Mouse (Mus musculus): ENCODE data around the gene Swt1. TPM values are rescaled to one million over a fixed set of nuclear protein-coding genes. Genes with fewer than 3 reads are reported as not detected.
"Not testable (repeated sequence)": the region's sequence is repeated elsewhere in the genome, so short reads cannot be mapped to it uniquely, and the experiment has no call there.

Swt1 gene
- 16.0 and 21.3 TPM in 2 replicates for polyA plus RNA-seq (2014; fragmentation: Nextera tagmentation; extraction: Ambion mirVana)

DNA sequence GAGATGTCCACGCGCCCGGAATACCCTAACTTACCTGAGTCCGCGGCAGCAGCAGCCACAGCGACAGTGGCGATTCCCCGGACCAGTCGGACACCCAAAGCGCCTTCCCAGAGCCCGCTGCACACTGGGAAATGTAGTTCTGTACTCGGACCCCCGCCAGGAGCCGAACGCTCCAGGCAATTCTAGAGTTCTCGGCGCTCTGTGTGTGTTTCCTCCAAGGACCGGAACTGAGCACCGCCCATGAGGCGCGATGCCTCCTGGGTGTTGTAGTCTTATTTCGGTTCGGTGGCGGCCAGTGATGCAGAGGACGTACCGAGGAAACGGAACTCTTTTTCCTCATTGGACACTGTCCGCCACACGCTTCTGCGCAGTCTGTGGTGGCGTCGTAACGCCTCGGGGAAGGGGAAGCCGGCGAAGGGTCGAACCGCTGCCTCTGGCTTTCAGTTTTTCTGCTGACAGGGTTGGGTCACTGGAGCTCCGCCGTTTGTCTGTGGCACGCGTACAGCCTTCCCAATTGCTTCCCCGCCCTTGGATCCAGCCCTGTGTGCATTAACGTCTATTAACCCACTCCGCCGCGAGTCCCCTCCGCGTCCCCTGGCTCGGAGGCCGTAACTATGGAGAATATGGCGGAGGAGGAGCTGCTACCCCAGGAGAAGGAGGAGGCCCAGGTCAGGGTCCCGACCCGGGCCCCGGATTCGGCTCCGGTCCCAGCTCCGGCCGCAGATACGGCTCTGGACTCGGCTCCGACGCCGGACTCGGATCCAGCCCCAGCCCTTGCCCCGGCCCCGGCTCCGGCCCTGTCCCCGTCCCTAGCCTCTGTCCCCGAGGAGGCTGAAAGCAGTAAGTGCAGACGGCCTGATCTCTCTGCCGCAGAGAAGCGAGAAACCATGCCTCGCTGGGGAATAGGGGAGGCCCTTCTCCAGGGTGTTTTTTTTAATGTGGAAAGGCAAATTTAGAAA is at the start of gene Swt1, which contains the start of gene Trmt1l:
Gene Swt1 (minus strand): TSS at position 193 of the 959 bp plus-strand sequence.
Gene Trmt1l (plus strand): TSS at position 280 of the 959 bp plus-strand sequence.
- Histone ChIP-seq H3K9ac (ENCODE audit: low read length) (peak within 1 kb of the TSS; percentile 91), H3K36me3 (ENCODE audit: control insufficient read depth, insufficient read depth, low read length) (peaks cover 5% of the 10 kb centered on the region; the same call in 1 of the 2 replicates), H3K27ac (ENCODE audit: low read depth, low read length) (peak within 1 kb of the TSS; percentile 94), H3K9me3 (replicated peaks; ENCODE audit: control insufficient read depth, low read length) (no peaks in the 10 kb centered on the region), H3K4me2 (ENCODE audit: low read length) (peak within 1 kb of the TSS; percentile 61), H3K4me1 (ENCODE audit: control insufficient read depth, insufficient read depth, low read length) (peaks cover 13% of the 10 kb centered on the region), H3K4me3 (ENCODE audit: low read depth, low read length) (peak within 1 kb of the TSS; percentile 85), H3K27me3 (replicated peaks; ENCODE audit: control insufficient read depth, insufficient read depth, low read length) (no peaks in the 10 kb centered on the region)
- under 1% methylated on average over 74 of the region's 74 CpGs for WGBS
- peak; percentile 100 for DNase-seq (ENCODE audit: low spot score)
- peak; percentile 100 for ATAC-seq

GRCm38 (mm10) chr1:151472386-151472785 is 44.1 kb upstream of the Swt1 start:
- 87% methylated on average over 8 of the region's 8 CpGs for WGBS
- not testable (repeated sequence) for H3K27ac ChIP-seq (ENCODE audit: low read depth, low read length); H3K4me3 ChIP-seq (ENCODE audit: low read depth, low read length); H3K9ac ChIP-seq (ENCODE audit: low read length); H3K9me3 ChIP-seq (replicated peaks; ENCODE audit: control insufficient read depth, low read length); DNase-seq (ENCODE audit: low spot score); H3K4me2 ChIP-seq (ENCODE audit: low read length); H3K4me1 ChIP-seq (ENCODE audit: control insufficient read depth, insufficient read depth, low read length); H3K27me3 ChIP-seq (replicated peaks; ENCODE audit: control insufficient read depth, insufficient read depth, low read length); ATAC-seq
- H3K36me3 ChIP-seq (ENCODE audit: control insufficient read depth, insufficient read depth, low read length): peaks cover 77% of the 10 kb centered on the region

GRCm38 (mm10) chr1:151471429-151471828 is 43.2 kb upstream of the Swt1 start:
- H3K36me3 ChIP-seq (ENCODE audit: control insufficient read depth, insufficient read depth, low read length): peaks cover 72% of the 10 kb centered on the region
- DNase-seq (ENCODE audit: low spot score) (no peak), ATAC-seq (no peak)
- no peaks in the 10 kb centered on the region for H3K9me3 ChIP-seq (replicated peaks; ENCODE audit: control insufficient read depth, low read length)
- no peak overlapping the region for H3K27ac ChIP-seq (ENCODE audit: low read depth, low read length)
- no peak overlapping the region for H3K9ac ChIP-seq (ENCODE audit: low read length)
- no peaks in the 10 kb centered on the region for H3K4me1 ChIP-seq (ENCODE audit: control insufficient read depth, insufficient read depth, low read length)
- H3K27me3 ChIP-seq (replicated peaks; ENCODE audit: control insufficient read depth, insufficient read depth, low read length): no peaks in the 10 kb centered on the region
- no peak overlapping the region for H3K4me3 ChIP-seq (ENCODE audit: low read depth, low read length)
- WGBS: 51% methylated on average over 7 of the region's 7 CpGs
- no peak overlapping the region for H3K4me2 ChIP-seq (ENCODE audit: low read length)

GRCm38 (mm10) chr1:151466571-151466970 is 38.3 kb upstream of the Swt1 start:
- Histone ChIP-seq H3K36me3 (ENCODE audit: control insufficient read depth, insufficient read depth, low read length) (peaks cover 30% of the 10 kb centered on the region), H3K27ac (ENCODE audit: low read depth, low read length) (no peak overlapping the region), H3K9me3 (replicated peaks; ENCODE audit: control insufficient read depth, low read length) (no peaks in the 10 kb centered on the region), H3K4me3 (ENCODE audit: low read depth, low read length) (no peak overlapping the region), H3K27me3 (replicated peaks; ENCODE audit: control insufficient read depth, insufficient read depth, low read length) (no peaks in the 10 kb centered on the region), H3K4me1 (ENCODE audit: control insufficient read depth, insufficient read depth, low read length) (no peaks in the 10 kb centered on the region), H3K4me2 (ENCODE audit: low read length) (no peak overlapping the region), H3K9ac (ENCODE audit: low read length) (no peak overlapping the region)
- ATAC-seq (no peak), DNase-seq (ENCODE audit: low spot score) (no peak)
- WGBS: 85% methylated on average over 4 of the region's 4 CpGs

- no peak overlapping the region for H3K4me3 ChIP-seq (ENCODE audit: low read depth, low read length)
- H3K4me1 ChIP-seq (ENCODE audit: control insufficient read depth, insufficient read depth, low read length): no peaks in the 10 kb centered on the region
- no peaks in the 10 kb centered on the region for H3K9me3 ChIP-seq (replicated peaks; ENCODE audit: control insufficient read depth, low read length)
- H3K27ac ChIP-seq (ENCODE audit: low read depth, low read length): no peak overlapping the region
- H3K27me3 ChIP-seq (replicated peaks; ENCODE audit: control insufficient read depth, insufficient read depth, low read length): no peaks in the 10 kb centered on the region
- H3K36me3 ChIP-seq (ENCODE audit: control insufficient read depth, insufficient read depth, low read length): peaks cover 26% of the 10 kb centered on the region
- DNase-seq (ENCODE audit: low spot score) (no peak), ATAC-seq (no peak)
- H3K9ac ChIP-seq (ENCODE audit: low read length): no peak overlapping the region
- H3K4me2 ChIP-seq (ENCODE audit: low read length): no peak overlapping the region
- 63% methylated on average over 4 of the region's 4 CpGs for WGBS
Measured at GRCm38 (mm10) chr1:151464914-151465313, 36.7 kb upstream of the Swt1 start.

- no peak overlapping the region for H3K4me3 ChIP-seq (ENCODE audit: low read depth, low read length)
- no peaks in the 10 kb centered on the region for H3K27me3 ChIP-seq (replicated peaks; ENCODE audit: control insufficient read depth, insufficient read depth, low read length)
- H3K36me3 ChIP-seq (ENCODE audit: control insufficient read depth, insufficient read depth, low read length): peaks cover 40% of the 10 kb centered on the region
- H3K4me1 ChIP-seq (ENCODE audit: control insufficient read depth, insufficient read depth, low read length): no peaks in the 10 kb centered on the region
- no peaks in the 10 kb centered on the region for H3K9me3 ChIP-seq (replicated peaks; ENCODE audit: control insufficient read depth, low read length)
- no peak overlapping the region for H3K27ac ChIP-seq (ENCODE audit: low read depth, low read length)
- 75% methylated on average over 9 of the region's 9 CpGs for WGBS
- peak; percentile 29 for DNase-seq (ENCODE audit: low spot score)
- ATAC-seq: no peak
- no peak overlapping the region for H3K9ac ChIP-seq (ENCODE audit: low read length)
- no peak overlapping the region for H3K4me2 ChIP-seq (ENCODE audit: low read length)
Measured at GRCm38 (mm10) chr1:151461265-151461664, 33.0 kb upstream of the Swt1 start.

DNA sequence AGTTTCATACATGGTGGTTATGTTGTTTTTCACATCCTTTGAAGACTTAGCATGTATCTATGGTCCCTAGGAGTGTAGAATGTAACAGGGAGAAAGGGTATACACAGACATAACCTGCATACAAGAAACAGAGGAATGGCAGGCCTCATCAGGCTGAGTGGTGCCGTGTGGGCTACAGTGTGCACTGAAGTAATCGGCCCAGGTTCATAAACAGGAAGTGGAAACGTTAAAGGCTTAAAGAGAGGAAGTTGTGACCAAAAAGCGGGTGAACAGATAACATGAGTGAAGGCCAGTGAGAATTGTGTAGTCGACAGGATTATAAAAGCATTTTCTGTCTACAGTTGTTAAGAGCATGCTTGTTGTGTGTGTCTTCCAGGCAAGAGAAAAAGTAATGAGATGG is 28.8 kb upstream of the Swt1 start:
- Histone ChIP-seq H3K9me3 (replicated peaks; ENCODE audit: control insufficient read depth, low read length) (no peaks in the 10 kb centered on the region), H3K9ac (ENCODE audit: low read length) (no peak overlapping the region), H3K36me3 (ENCODE audit: control insufficient read depth, insufficient read depth, low read length) (peaks cover 70% of the 10 kb centered on the region), H3K27ac (ENCODE audit: low read depth, low read length) (no peak overlapping the region), H3K4me2 (ENCODE audit: low read length) (no peak overlapping the region), H3K27me3 (replicated peaks; ENCODE audit: control insufficient read depth, insufficient read depth, low read length) (no peaks in the 10 kb centered on the region), H3K4me1 (ENCODE audit: control insufficient read depth, insufficient read depth, low read length) (no peaks in the 10 kb centered on the region), H3K4me3 (ENCODE audit: low read depth, low read length) (no peak overlapping the region)
- no peak for ATAC-seq
- WGBS: 95% methylated on average over 5 of the region's 5 CpGs
- DNase-seq (ENCODE audit: low spot score): no peak

GRCm38 (mm10) chr1:151451946-151452345 is 23.7 kb upstream of the Swt1 start:
- no peak for DNase-seq (ENCODE audit: low spot score)
- H3K27me3 ChIP-seq (replicated peaks; ENCODE audit: control insufficient read depth, insufficient read depth, low read length): no peaks in the 10 kb centered on the region
- peaks cover 73% of the 10 kb centered on the region for H3K36me3 ChIP-seq (ENCODE audit: control insufficient read depth, insufficient read depth, low read length)
- WGBS: 94% methylated on average over 11 of the region's 11 CpGs
- H3K9ac ChIP-seq (ENCODE audit: low read length): no peak overlapping the region
- H3K4me1 ChIP-seq (ENCODE audit: control insufficient read depth, insufficient read depth, low read length): no peaks in the 10 kb centered on the region
- H3K4me2 ChIP-seq (ENCODE audit: low read length): no peak overlapping the region
- no peaks in the 10 kb centered on the region for H3K9me3 ChIP-seq (replicated peaks; ENCODE audit: control insufficient read depth, low read length)
- H3K27ac ChIP-seq (ENCODE audit: low read depth, low read length): no peak overlapping the region
- H3K4me3 ChIP-seq (ENCODE audit: low read depth, low read length): no peak overlapping the region
- no peak for ATAC-seq

DNA sequence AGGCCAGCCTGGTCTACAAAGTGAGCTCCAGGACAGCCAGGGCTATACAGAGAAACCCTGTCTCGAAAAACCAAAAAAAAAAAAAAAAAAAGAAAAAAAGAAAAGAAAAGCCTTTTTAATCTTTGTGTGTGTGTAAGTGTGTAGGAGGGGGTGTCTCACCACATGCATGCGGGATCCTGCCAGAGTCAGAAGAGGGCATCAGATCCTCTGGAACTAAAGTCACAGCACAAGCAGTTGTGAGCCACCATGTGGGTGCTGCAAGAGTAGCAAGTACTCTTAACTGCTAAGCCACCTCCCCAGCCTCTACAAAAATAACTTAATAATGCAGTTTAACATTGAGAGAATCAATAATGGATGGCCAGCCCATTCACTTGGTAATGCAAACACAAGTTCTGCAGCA is 22.6 kb upstream of the Swt1 start:
- H3K27me3 ChIP-seq (replicated peaks; ENCODE audit: control insufficient read depth, insufficient read depth, low read length): no peaks in the 10 kb centered on the region
- DNase-seq (ENCODE audit: low spot score) (no peak), ATAC-seq (no peak)
- 85% methylated on average over 1 of the region's 2 CpGs for WGBS
- no peak overlapping the region for H3K4me3 ChIP-seq (ENCODE audit: low read depth, low read length)
- H3K36me3 ChIP-seq (ENCODE audit: control insufficient read depth, insufficient read depth, low read length): peaks cover 74% of the 10 kb centered on the region
- H3K9ac ChIP-seq (ENCODE audit: low read length): no peak overlapping the region
- H3K4me2 ChIP-seq (ENCODE audit: low read length): no peak overlapping the region
- no peaks in the 10 kb centered on the region for H3K9me3 ChIP-seq (replicated peaks; ENCODE audit: control insufficient read depth, low read length)
- H3K27ac ChIP-seq (ENCODE audit: low read depth, low read length): no peak overlapping the region
- no peaks in the 10 kb centered on the region for H3K4me1 ChIP-seq (ENCODE audit: control insufficient read depth, insufficient read depth, low read length)

Measured in forebrain, embryonic 14.5 days (tissue).